Mouse (Mus musculus) adrenal gland, adult (tissue): ENCODE data around the gene Them7.
A peak's percentile ranks its signal among the peaks of the same experiment; 100 is the strongest.

Experiments used
- DNase-seq, 2 experiments: peaks; one replicate each; pipeline ENCODE4 v3.0.0; 2022 to 2023; ENCODE audit warnings: low spot score in 1 of 2; ENCODE audit not compliant: inconsistent age in 2 of 2

Gene Them7

GRCm38 (mm10) chr2:105409253-105409652, 185.1 kb downstream of the Them7 start:
- no peak for DNase-seq

- DNase-seq, result no peak
Measured at GRCm38 (mm10) chr2:105414309-105414708, 190.2 kb downstream of the Them7 start.

GRCm38 (mm10) chr2:105416046-105416659, 192.0 kb downstream of the Them7 start:
- no peak for DNase-seq

GRCm38 (mm10) chr2:105416660-105417348, 192.7 kb downstream of the Them7 start:
- no peak for DNase-seq

- DNase-seq, result no peak
Measured at GRCm38 (mm10) chr2:105417663-105418062, 193.5 kb downstream of the Them7 start.

GRCm38 (mm10) chr2:105418629-105419227, 194.6 kb downstream of the Them7 start:
- DNase-seq, result no peak

GRCm38 (mm10) chr2:105427447-105427846, 203.3 kb downstream of the Them7 start:
- no peak for DNase-seq

- peak; percentile 48 to 89 for DNase-seq
Measured at GRCm38 (mm10) chr2:105428029-105428428, 203.9 kb downstream of the Them7 start.

GRCm38 (mm10) chr2:105428467-105428866, 204.3 kb downstream of the Them7 start:
- no peak for DNase-seq
